Mouse (Mus musculus) ES-E14 (cell line): ENCODE measurements around the gene Sfn.

Experiments
- CHD2 ChIP-seq: IDR thresholded peaks from 2 replicates; pipeline ENCODE4 v1.6.1; 2014; ENCODE audit warnings: mild to moderate bottlenecking, low read depth, low read length, inconsistent platforms
- MAFK ChIP-seq: IDR thresholded peaks from 2 replicates; pipeline ENCODE4 v1.6.1; 2014; ENCODE audit warnings: mild to moderate bottlenecking, low read depth, low read length, inconsistent platforms; ENCODE audit not compliant: insufficient read depth
- ZC3H11A ChIP-seq: IDR thresholded peaks from 2 replicates; pipeline ENCODE4 v1.6.1; 2012; ENCODE audit warnings: low read depth, mild to moderate bottlenecking, inconsistent platforms, low read length, borderline replicate concordance

GRCm38 (mm10) chr4:133645680-133646079 lies 43.7 kb upstream of the Sfn start:
- TF ChIP-seq MAFK (no peak), ZC3H11A (no peak), CHD2 (no peak)
